Mouse (Mus musculus) heart, embryonic 16.5 days (tissue): ENCODE measurements at regions not wholly inside any gene's neighbourhood (a gene's known extent, or its start where the extent isn't known, plus 50 kb on each side); places are given as distances from the start of the nearest gene placed in this dataset.

Experiments
- ATAC-seq: fragments of 200-750 bp; cut with Nextera tagmentation; replicated peaks from 2 replicates; pipeline ENCODE4 v1.8.0; 2017; ENCODE audit warnings: moderate number of reproducible peaks; ENCODE audit not compliant: insufficient read depth, low FRiP score; ENCODE audit errors: extremely low read depth
- H3K27ac ChIP-seq: fragments of 300-500 bp; sonication (generic); 2 replicates; pipeline ENCODE4 v1.5.1; 2014; ENCODE audit warnings: mild to moderate bottlenecking, low read length, control low read depth, moderate library complexity
- H3K27me3 ChIP-seq: fragments of 300-500 bp; sonication (generic); 2 replicates; pipeline ENCODE4 v1.6.1; 2014; ENCODE audit warnings: low read length, mixed read lengths; ENCODE audit not compliant: control insufficient read depth, insufficient read depth
- H3K36me3 ChIP-seq: fragments of 300-500 bp; sonication (generic); 2 replicates; pipeline ENCODE4 v1.6.1; 2014; ENCODE audit not compliant: control insufficient read depth, insufficient read depth
- H3K4me1 ChIP-seq: fragments of 300-500 bp; sonication (generic); 2 replicates; pipeline ENCODE4 v1.6.1; 2014; ENCODE audit warnings: low read length, mixed read lengths; ENCODE audit not compliant: control insufficient read depth, insufficient read depth
- H3K4me2 ChIP-seq: fragments of 300-500 bp; sonication (generic); 2 replicates; pipeline ENCODE4 v1.6.1; 2014; ENCODE audit warnings: low read depth, mild to moderate bottlenecking, control low read depth, low read length
- H3K4me3 ChIP-seq: fragments of 300-500 bp; sonication (generic); 2 replicates; pipeline ENCODE4 v1.5.1; 2014; ENCODE audit warnings: mild to moderate bottlenecking, control low read depth, low read length
- H3K9ac ChIP-seq: fragments of 300-500 bp; sonication (generic); 2 replicates; pipeline ENCODE4 v1.6.1; 2014; ENCODE audit warnings: low read length, control low read depth
- H3K9me3 ChIP-seq: fragments of 300-500 bp; sonication (generic); replicated peaks from 2 replicates; pipeline ENCODE4 v1.6.1; 2016; ENCODE audit warnings: low read length; ENCODE audit not compliant: control insufficient read depth
- WGBS: fragments of 180-500 bp; shearing (Covaris S2); extraction: QIAGEN DNeasy Blood & Tissue Kit; methylation state at CpG from one replicate; pipeline ENCODE4 v1.1.7; 2014; 5-methylcytosine and 5-hydroxymethylcytosine counted together

DNA sequence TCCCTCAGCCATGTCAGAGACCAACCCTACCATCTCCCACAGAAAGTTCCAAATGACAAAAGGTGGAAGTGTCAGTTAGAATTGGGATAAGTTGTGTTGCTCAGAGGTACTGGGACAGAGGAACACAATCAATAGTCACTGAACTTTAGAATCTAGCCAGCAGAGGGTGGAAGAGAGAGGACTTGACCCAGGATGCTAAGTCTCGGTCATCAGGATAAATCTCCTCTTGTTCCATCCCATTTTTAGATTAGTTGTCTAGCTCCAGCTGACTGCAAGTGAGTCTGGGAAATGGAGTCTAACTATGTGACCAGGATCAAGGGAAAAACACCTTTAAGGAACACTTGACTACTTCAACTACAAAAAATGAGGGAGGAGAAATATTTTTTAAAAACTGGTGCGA lies 91.5 kb downstream of the Fam84b start:
- 57% methylated on average over 2 of the region's 2 CpGs for WGBS
- Histone ChIP-seq H3K9ac (no peak overlapping the region), H3K4me1 (no peaks in the 10 kb centered on the region), H3K4me2 (no peak overlapping the region), H3K27ac (no peak overlapping the region), H3K4me3 (no peak overlapping the region), H3K9me3 (no peaks in the 10 kb centered on the region), H3K36me3 (no peaks in the 10 kb centered on the region), H3K27me3 (no peaks in the 10 kb centered on the region)
- ATAC-seq, result no peak

DNA sequence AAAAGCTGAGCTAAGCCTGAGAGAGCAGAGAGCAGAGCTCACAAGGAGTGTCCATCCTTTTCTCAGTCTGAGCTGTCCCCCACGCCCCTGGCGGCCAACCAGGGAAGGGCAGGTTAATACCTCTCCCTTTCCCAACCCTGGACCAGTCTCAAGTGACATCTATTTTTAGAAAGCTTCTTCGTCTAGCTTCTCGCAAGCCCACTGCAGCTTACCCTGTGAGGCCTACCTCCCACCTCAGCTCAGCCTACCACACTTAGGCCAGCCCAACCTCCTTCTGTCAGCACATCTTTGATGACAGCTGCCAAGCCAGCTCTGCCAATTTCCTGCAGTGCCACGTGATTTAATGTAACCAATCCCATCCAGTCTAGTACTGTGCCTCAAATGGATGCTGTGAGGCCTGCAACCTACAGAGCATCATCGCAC lies 93.6 kb downstream of the Fam84b start:
- Histone ChIP-seq H3K9ac (no peak overlapping the region), H3K4me3 (no peak overlapping the region), H3K27ac (no peak overlapping the region), H3K4me2 (no peak overlapping the region), H3K36me3 (no peaks in the 10 kb centered on the region), H3K27me3 (no peaks in the 10 kb centered on the region), H3K9me3 (no peaks in the 10 kb centered on the region), H3K4me1 (no peaks in the 10 kb centered on the region)
- 21% methylated on average over 6 of the region's 6 CpGs for WGBS
- peak; percentile 73 for ATAC-seq

DNA sequence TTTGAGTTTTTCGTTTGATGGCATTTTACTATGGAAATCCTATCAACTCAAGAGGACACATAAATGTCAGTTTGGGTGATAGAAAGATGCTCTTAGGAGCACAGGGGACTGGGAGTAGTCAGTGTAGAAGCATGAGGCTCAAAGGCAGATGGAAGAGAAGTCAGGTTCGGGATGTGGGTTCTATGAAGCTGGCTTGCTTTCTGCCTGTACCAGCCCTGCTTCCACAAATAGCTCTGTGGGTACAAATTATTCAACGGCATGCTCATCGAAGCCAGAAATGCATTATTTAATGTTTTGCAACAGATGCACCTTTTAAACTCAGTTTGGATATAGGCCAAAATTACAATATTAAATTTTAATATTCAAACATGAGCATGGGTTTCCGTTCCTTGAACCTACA lies 99.3 kb downstream of the Fam84b start:
- H3K9me3 ChIP-seq, result no peaks in the 10 kb centered on the region
- no peaks in the 10 kb centered on the region for H3K36me3 ChIP-seq
- 84% methylated on average over 5 of the region's 5 CpGs for WGBS
- H3K4me2 ChIP-seq, result no peak overlapping the region
- no peak for ATAC-seq
- H3K4me1 ChIP-seq, result no peaks in the 10 kb centered on the region
- no peak overlapping the region for H3K9ac ChIP-seq
- H3K4me3 ChIP-seq, result no peak overlapping the region
- H3K27ac ChIP-seq, result no peak overlapping the region
- no peaks in the 10 kb centered on the region for H3K27me3 ChIP-seq

DNA sequence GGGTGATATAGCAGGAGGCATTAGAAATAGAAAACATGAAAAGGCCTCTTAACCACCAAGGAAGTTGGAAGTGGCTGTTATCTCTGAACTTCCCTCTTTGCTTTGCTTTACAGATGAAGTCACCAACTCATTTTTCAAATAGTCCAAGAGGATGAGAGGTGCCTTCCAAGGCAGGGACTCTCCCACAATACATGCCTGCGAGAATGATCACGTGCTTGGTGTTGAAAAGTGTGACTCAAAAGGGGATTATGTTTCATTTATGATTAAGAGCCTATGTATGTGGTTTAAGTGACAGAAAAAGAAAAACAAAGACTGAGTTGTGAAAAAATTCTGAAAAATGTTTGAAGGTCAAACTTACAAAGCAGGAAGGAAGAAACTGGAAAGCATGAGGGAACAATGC lies 114.0 kb downstream of the Fam84b start:
- no peak overlapping the region for H3K4me3 ChIP-seq
- no peak overlapping the region for H3K4me2 ChIP-seq
- H3K27me3 ChIP-seq, result no peaks in the 10 kb centered on the region
- H3K9me3 ChIP-seq, result no peaks in the 10 kb centered on the region
- H3K4me1 ChIP-seq, result no peaks in the 10 kb centered on the region
- ATAC-seq, result no peak
- no peak overlapping the region for H3K9ac ChIP-seq
- H3K36me3 ChIP-seq, result no peaks in the 10 kb centered on the region
- WGBS, result 36% methylated on average over 2 of the region's 2 CpGs
- no peak overlapping the region for H3K27ac ChIP-seq

DNA sequence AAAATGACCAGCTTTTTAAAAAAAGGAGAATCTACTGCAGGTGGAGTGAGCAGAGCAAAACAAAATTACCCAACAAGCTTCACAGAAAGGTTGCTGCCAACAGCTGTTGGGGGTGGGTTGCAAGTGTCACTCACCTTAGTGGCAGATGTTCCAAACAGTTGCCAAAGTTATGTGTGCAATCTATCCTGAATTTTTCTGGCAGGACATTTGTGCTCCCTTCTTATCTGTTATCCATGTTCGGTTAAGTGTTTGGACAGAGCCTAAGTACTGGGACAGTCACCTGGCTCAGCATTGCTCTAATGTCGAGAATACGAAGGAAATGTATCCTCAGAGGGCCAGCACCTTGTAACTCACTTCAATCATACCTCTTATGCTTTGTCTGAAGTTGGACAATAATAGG lies 115.3 kb downstream of the Fam84b start:
- Histone ChIP-seq H3K27me3 (no peaks in the 10 kb centered on the region), H3K9ac (no peak overlapping the region), H3K27ac (no peak overlapping the region), H3K9me3 (no peaks in the 10 kb centered on the region), H3K4me1 (no peaks in the 10 kb centered on the region), H3K4me3 (no peak overlapping the region), H3K4me2 (no peak overlapping the region), H3K36me3 (no peaks in the 10 kb centered on the region)
- WGBS, result 33% methylated on average over 3 of the region's 3 CpGs
- no peak for ATAC-seq

DNA sequence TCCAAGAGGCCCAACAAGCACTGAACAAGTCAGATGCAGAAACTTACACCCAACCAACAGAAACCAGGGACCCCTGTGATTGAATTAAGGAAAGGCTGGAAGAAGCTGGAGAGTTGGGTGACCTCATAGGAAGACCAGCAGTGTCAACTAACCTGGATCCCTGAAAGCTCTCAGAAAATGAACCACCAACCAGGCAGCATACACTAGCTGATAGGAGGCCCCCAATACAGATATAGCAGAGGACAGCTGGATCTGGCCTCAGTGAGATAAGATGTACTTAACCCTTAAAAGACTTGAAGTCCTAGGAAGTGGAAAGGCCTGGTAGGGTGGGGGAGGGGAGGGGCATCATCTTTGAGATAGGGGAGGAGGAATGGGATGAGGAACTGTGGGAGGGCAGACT lies 121.2 kb downstream of the Fam84b start:
- Histone ChIP-seq H3K9ac (no peak overlapping the region), H3K36me3 (no peaks in the 10 kb centered on the region), H3K4me1 (no peaks in the 10 kb centered on the region), H3K27me3 (no peaks in the 10 kb centered on the region), H3K4me3 (no peak overlapping the region), H3K9me3 (no peaks in the 10 kb centered on the region), H3K4me2 (no peak overlapping the region), H3K27ac (no peak overlapping the region)
- ATAC-seq, result no peak

DNA sequence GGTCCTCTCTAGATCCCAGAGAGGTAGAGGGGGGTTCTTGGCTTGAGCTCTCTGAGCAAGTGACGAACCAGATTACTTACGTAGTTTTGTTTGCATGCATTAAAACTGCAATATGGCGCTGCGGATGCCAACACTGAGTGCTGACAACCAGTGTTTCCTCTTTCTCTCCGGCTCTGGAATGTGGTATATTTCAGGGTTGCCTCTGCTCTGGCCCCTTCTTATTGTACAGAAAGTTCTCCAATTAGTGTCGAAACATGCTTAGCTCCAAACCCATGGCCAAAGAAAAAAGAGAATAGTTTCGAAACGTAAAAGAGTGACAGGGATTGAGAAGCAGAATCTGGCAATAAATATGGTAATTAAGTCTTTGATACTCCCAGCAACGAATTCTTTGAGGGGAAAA lies 124.8 kb downstream of the Fam84b start:
- no peak overlapping the region for H3K9ac ChIP-seq
- H3K36me3 ChIP-seq, result no peaks in the 10 kb centered on the region
- H3K9me3 ChIP-seq, result no peaks in the 10 kb centered on the region
- no peak overlapping the region for H3K4me3 ChIP-seq
- ATAC-seq, result no peak
- H3K27ac ChIP-seq, result no peak overlapping the region
- no peak overlapping the region for H3K4me2 ChIP-seq
- H3K4me1 ChIP-seq, result no peaks in the 10 kb centered on the region
- WGBS, result 68% methylated on average over 9 of the region's 9 CpGs
- no peaks in the 10 kb centered on the region for H3K27me3 ChIP-seq

DNA sequence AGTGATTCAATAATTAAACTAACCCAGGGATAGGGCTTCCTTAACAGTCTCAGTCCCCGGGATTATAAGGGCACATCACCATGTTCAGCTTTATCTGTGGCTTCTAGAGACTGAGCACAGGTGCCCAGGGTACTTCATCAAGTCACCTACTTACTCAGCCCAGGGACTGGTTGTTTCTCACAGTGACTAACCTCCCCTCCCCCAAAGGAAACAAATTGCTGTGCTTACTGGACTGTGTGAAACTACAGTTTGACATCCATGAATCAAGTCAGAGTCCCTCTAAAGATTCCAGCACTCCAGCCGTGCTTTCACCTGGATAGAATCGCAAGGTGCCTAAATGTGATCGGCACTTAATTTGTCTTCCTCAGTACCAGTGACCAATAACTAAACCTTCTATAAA lies 125.2 kb downstream of the Fam84b start:
- Histone ChIP-seq H3K9ac (no peak overlapping the region), H3K9me3 (no peaks in the 10 kb centered on the region), H3K4me2 (no peak overlapping the region), H3K36me3 (no peaks in the 10 kb centered on the region), H3K4me3 (no peak overlapping the region), H3K27me3 (no peaks in the 10 kb centered on the region), H3K27ac (no peak overlapping the region), H3K4me1 (no peaks in the 10 kb centered on the region)
- ATAC-seq, result no peak
- WGBS, result 78% methylated on average over 4 of the region's 4 CpGs

DNA sequence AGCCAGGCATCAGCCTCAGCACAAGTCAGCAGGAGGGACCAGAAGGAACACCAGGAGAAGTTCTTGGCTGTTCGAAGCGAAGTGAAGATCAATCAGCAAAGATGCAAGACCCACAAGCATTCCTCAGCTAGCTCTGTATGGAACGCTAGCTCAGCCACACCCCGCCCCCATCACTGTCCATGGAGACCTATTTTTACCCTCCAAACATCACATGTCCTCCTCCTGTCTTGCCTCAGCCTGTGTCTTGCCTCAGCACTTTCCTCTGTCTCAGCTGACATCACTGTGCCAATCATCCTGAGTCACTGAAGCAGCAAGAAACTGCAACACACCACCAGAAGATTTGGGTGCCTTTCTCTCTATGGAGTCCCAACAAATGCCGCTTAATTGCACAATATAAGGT lies 134.2 kb downstream of the Fam84b start:
- Histone ChIP-seq H3K9me3 (0 out of 2 replicates have a peak, but pooled peaks cover 3% of the 10 kb centered on the region), H3K9ac (no peak overlapping the region), H3K4me3 (no peak overlapping the region), H3K4me1 (peaks cover 2% of the 10 kb centered on the region; the same call in 1 of the 2 replicates), H3K27ac (no peak overlapping the region), H3K4me2 (peak overlapping the region; percentile 23), H3K27me3 (no peaks in the 10 kb centered on the region), H3K36me3 (no peaks in the 10 kb centered on the region)
- peak; percentile 82 for ATAC-seq
- WGBS, result 68% methylated on average over 5 of the region's 5 CpGs

DNA sequence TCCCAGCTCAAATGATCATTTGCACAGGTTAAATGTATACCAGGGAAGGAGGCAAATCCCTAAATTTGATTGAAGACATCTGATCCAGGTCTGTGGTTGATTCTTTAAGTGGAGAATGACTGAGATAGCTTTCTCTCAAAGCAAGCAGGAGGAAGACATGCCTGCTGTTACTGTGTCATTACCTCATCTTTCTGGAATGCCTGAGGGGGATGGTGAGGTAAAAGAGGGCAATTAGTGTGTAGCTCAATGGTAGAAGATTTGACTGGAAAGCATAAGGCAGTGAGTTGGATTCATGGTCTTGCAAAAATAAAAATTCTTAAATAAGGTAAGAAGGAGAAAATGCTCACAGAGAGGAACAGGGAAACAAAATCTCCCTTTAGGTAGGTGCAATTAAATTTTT lies 144.9 kb downstream of the Fam84b start:
- Histone ChIP-seq H3K27me3 (no peaks in the 10 kb centered on the region), H3K27ac (no peak overlapping the region), H3K9ac (no peak overlapping the region), H3K4me2 (no peak overlapping the region), H3K4me1 (no peaks in the 10 kb centered on the region), H3K9me3 (no peaks in the 10 kb centered on the region), H3K4me3 (no peak overlapping the region), H3K36me3 (no peaks in the 10 kb centered on the region)
- ATAC-seq, result no peak
